Mouse (Mus musculus) hindbrain, postnatal 0 days (tissue): ENCODE results near the gene Kif26b. TPM values are rescaled to one million over a fixed set of nuclear protein-coding genes. Genes with fewer than 3 reads are reported as not detected.

Experiments
- ATAC-seq: fragments of 200-750 bp; cut with Nextera tagmentation; 2 replicates; pipeline ENCODE4 v1.8.0; 2017; ENCODE audit warnings: mild to moderate bottlenecking, moderate TSS enrichment, moderate library complexity
- DNase-seq: peaks from one replicate; pipeline ENCODE4 v3.0.0-alpha.2; 2015; ENCODE audit warnings: low spot score
- H3K27ac ChIP-seq: fragments of 300-500 bp; sonication (generic); 2 replicates; pipeline ENCODE4 v1.5.1; 2014; ENCODE audit warnings: mild to moderate bottlenecking
- H3K27me3 ChIP-seq: fragments of 300-500 bp; sonication (generic); 2 replicates; pipeline ENCODE4 v1.6.1; 2014; ENCODE audit warnings: low read length, mixed read lengths; ENCODE audit not compliant: insufficient read depth
- H3K36me3 ChIP-seq: fragments of 300-500 bp; sonication (generic); 2 replicates; pipeline ENCODE4 v1.6.1; 2014; ENCODE audit warnings: low read length, mixed read lengths; ENCODE audit not compliant: insufficient read depth
- H3K4me1 ChIP-seq: fragments of 300-500 bp; sonication (generic); 2 replicates; pipeline ENCODE4 v1.6.1; 2014; ENCODE audit warnings: antibody characterized with exemption, low read length, mixed read lengths; ENCODE audit not compliant: insufficient read depth
- H3K4me2 ChIP-seq: fragments of 300-500 bp; sonication (generic); 2 replicates; pipeline ENCODE4 v1.6.1; 2014; ENCODE audit warnings: low read depth, mild to moderate bottlenecking, low read length, moderate library complexity, mixed read lengths
- H3K4me3 ChIP-seq: fragments of 300-500 bp; sonication (generic); 2 replicates; pipeline ENCODE4 v1.5.1; 2014; ENCODE audit warnings: low read length
- H3K9ac ChIP-seq: fragments of 300-500 bp; sonication (generic); replicated peaks from 2 replicates; pipeline ENCODE4 v1.6.1; 2014; ENCODE audit warnings: mild to moderate bottlenecking, low read length, moderate library complexity, mixed read lengths
- H3K9me3 ChIP-seq: fragments of 300-500 bp; sonication (generic); 2 replicates; pipeline ENCODE4 v1.6.1; 2016; ENCODE audit warnings: low read length, mixed read lengths
- CTCF ChIP-seq: IDR thresholded peaks from 2 replicates; pipeline ENCODE4 v1.5.1; 2016; ENCODE audit warnings: antibody characterized with exemption, control low read depth, low read depth
- WGBS: fragments of 180-500 bp; shearing (Covaris S2); extraction: QIAGEN DNeasy Blood & Tissue Kit; methylation state at CpG from one replicate; pipeline ENCODE4 v1.1.7; 2014; 5-methylcytosine and 5-hydroxymethylcytosine counted together
- polyA plus RNA-seq: library from polyadenylated mRNA; unstranded; fragments of >200 nt; fragmentation: Nextera tagmentation; extraction: Ambion mirVana; gene quantifications from 2 replicates; pipeline ENCODE4 v1.2.1, GENCODE M21; 2015
- total RNA-seq: library from RNA; depleted of rRNA; stranded (reverse); fragments of >200 nt; gene quantifications from 2 replicates; pipeline ENCODE4 v1.2.3, GENCODE M21; 2014

The Kif26b gene
- total and polyA plus RNA-seq, 2 experiments from 2014 or later, result 5.8 to 59.7 TPM

- Histone ChIP-seq H3K4me1 (no peaks in the 10 kb centered on the region), H3K9ac (no peak overlapping the region), H3K27ac (no peak overlapping the region), H3K36me3 (no peaks in the 10 kb centered on the region), H3K4me3 (no peak overlapping the region), H3K9me3 (no peaks in the 10 kb centered on the region), H3K27me3 (no peaks in the 10 kb centered on the region), H3K4me2 (no peak overlapping the region)
- DNase-seq (no peak), ATAC-seq (no peak)
- TF ChIP-seq CTCF, result no peak
- WGBS, result 92% methylated on average over 4 of the region's 4 CpGs
Observed at GRCm38 (mm10) chr1:178668907-178669306, 140.0 kb downstream of the Kif26b start.

GRCm38 (mm10) chr1:178673051-178673450 is 144.1 kb downstream of the Kif26b start:
- Histone ChIP-seq H3K4me2 (no peak overlapping the region), H3K27me3 (no peaks in the 10 kb centered on the region), H3K4me3 (no peak overlapping the region), H3K36me3 (no peaks in the 10 kb centered on the region), H3K9me3 (no peaks in the 10 kb centered on the region), H3K9ac (no peak overlapping the region), H3K4me1 (peaks cover 8% of the 10 kb centered on the region; the same call in 1 of the 2 replicates), H3K27ac (no peak overlapping the region)
- DNase-seq (peak; percentile 36), ATAC-seq (peak; percentile 53)
- TF ChIP-seq CTCF, result no peak
- 41% methylated on average over 7 of the region's 7 CpGs for WGBS

- DNase-seq (no peak), ATAC-seq (no peak)
- Histone ChIP-seq H3K27ac (0 out of 2 replicates have a peak overlapping the region, but pooled peaks have one; percentile 17), H3K36me3 (no peaks in the 10 kb centered on the region), H3K4me2 (no peak overlapping the region), H3K4me3 (no peak overlapping the region), H3K9me3 (no peaks in the 10 kb centered on the region), H3K9ac (no peak overlapping the region), H3K27me3 (no peaks in the 10 kb centered on the region), H3K4me1 (peaks cover 8% of the 10 kb centered on the region; the same call in 1 of the 2 replicates)
- 76% methylated on average over 2 of the region's 2 CpGs for WGBS
- no peak for TF ChIP-seq CTCF
Observed at GRCm38 (mm10) chr1:178673506-178673905, 144.6 kb downstream of the Kif26b start.

GRCm38 (mm10) chr1:178675542-178676252 is 146.8 kb downstream of the Kif26b start:
- no peak for TF ChIP-seq CTCF
- peaks cover 8% of the 10 kb centered on the region; the same call in 1 of the 2 replicates for H3K4me1 ChIP-seq
- no peaks in the 10 kb centered on the region for H3K27me3 ChIP-seq
- H3K9me3 ChIP-seq, result no peaks in the 10 kb centered on the region
- DNase-seq (no peak), ATAC-seq (no peak)
- no peak overlapping the region for H3K4me3 ChIP-seq
- H3K36me3 ChIP-seq, result no peaks in the 10 kb centered on the region
- H3K9ac ChIP-seq, result no peak overlapping the region
- H3K27ac ChIP-seq, result no peak overlapping the region
- no peak overlapping the region for H3K4me2 ChIP-seq
- WGBS, result 74% methylated on average over 3 of the region's 3 CpGs

- H3K4me1 ChIP-seq, result peaks cover 8% of the 10 kb centered on the region; the same call in 1 of the 2 replicates
- no peak overlapping the region for H3K27ac ChIP-seq
- WGBS, result 42% methylated on average over 12 of the region's 12 CpGs
- H3K27me3 ChIP-seq, result no peaks in the 10 kb centered on the region
- no peak overlapping the region for H3K4me3 ChIP-seq
- no peak overlapping the region for H3K4me2 ChIP-seq
- H3K36me3 ChIP-seq, result no peaks in the 10 kb centered on the region
- no peak overlapping the region for H3K9ac ChIP-seq
- H3K9me3 ChIP-seq, result no peaks in the 10 kb centered on the region
- ATAC-seq, result no peak
- TF ChIP-seq CTCF, result no peak
- no peak for DNase-seq
Observed at GRCm38 (mm10) chr1:178677160-178677559, 148.2 kb downstream of the Kif26b start.

- 75% methylated on average over 4 of the region's 4 CpGs for WGBS
- TF ChIP-seq CTCF, result no peak
Observed at GRCm38 (mm10) chr1:178677630-178678221, 148.8 kb downstream of the Kif26b start.

GRCm38 (mm10) chr1:178683631-178684030 is 154.7 kb downstream of the Kif26b start:
- H3K9ac ChIP-seq, result no peak overlapping the region
- DNase-seq (peak; percentile 58), ATAC-seq (peak; percentile 68; the same call in 1 of the 2 replicates)
- no peak overlapping the region for H3K4me3 ChIP-seq
- H3K36me3 ChIP-seq, result no peaks in the 10 kb centered on the region
- no peak overlapping the region for H3K27ac ChIP-seq
- no peaks in the 10 kb centered on the region for H3K4me1 ChIP-seq
- 37% methylated on average over 10 of the region's 10 CpGs for WGBS
- H3K27me3 ChIP-seq, result no peaks in the 10 kb centered on the region
- H3K9me3 ChIP-seq, result no peaks in the 10 kb centered on the region
- no peak for TF ChIP-seq CTCF
- no peak overlapping the region for H3K4me2 ChIP-seq

More at GRCm38 (mm10) chr1:178677630-178678221, 148.8 kb downstream of the Kif26b start:
- no peak overlapping the region for H3K9ac ChIP-seq
- no peak for DNase-seq
- ATAC-seq, result no peak
- no peak overlapping the region for H3K27ac ChIP-seq
- no peaks in the 10 kb centered on the region for H3K27me3 ChIP-seq
- no peak overlapping the region for H3K4me2 ChIP-seq
- H3K9me3 ChIP-seq, result no peaks in the 10 kb centered on the region
- no peak overlapping the region for H3K4me3 ChIP-seq
- H3K4me1 ChIP-seq, result peaks cover 8% of the 10 kb centered on the region; the same call in 1 of the 2 replicates
- H3K36me3 ChIP-seq, result no peaks in the 10 kb centered on the region
